Mouse (Mus musculus) G1E (cell line): Measurements from ENCODE around the gene Tmem50b.

Source experiments
- CTCF ChIP-seq: IDR thresholded peaks from 2 replicates; pipeline ENCODE4 v1.5.1; 2012; ENCODE audit warnings: low read depth, low read length, inconsistent platforms, mixed read lengths
- GATA1 ChIP-seq: IDR thresholded peaks from 2 replicates; pipeline ENCODE4 v1.6.1; 2012; ENCODE audit warnings: borderline replicate concordance, low read length, inconsistent platforms, mixed read lengths
- GATA2 ChIP-seq: IDR thresholded peaks from 2 replicates; pipeline ENCODE4 v1.6.1; 2012; ENCODE audit warnings: low read depth, low read length, inconsistent platforms, borderline replicate concordance
- POLR2AphosphoS5 ChIP-seq: IDR thresholded peaks from 2 replicates; pipeline ENCODE4 v1.6.1; 2012; ENCODE audit warnings: low read depth, low read length, inconsistent platforms; ENCODE audit not compliant: insufficient replicate concordance
- TAL1 ChIP-seq: conservative IDR thresholded peaks from 2 replicates; pipeline ENCODE4 v1.6.1; 2012; ENCODE audit warnings: low read depth, low read length, inconsistent platforms, mixed read lengths

- no peak for TF ChIP-seq GATA1
- no peak for TF ChIP-seq GATA2
- no peak for TF ChIP-seq CTCF
- TF ChIP-seq TAL1, result no peak
- no peak; the same call in 1 of the 2 replicates for TF ChIP-seq POLR2AphosphoS5
Observed at GRCm38 (mm10) chr16:91646681-91647419, 49.2 kb upstream of the Tmem50b start, which contains the start of gene Gart.
